Mouse (Mus musculus) liver, adult (tissue): ENCODE results near the gene Wdr20rt.

Experiments
- GATA4 ChIP-seq: IDR thresholded peaks from 2 replicates; pipeline ENCODE4 v1.6.1; 2014; ENCODE audit warnings: mild to moderate bottlenecking, low read length; ENCODE audit not compliant: insufficient replicate concordance

Wdr20rt gene

DNA sequence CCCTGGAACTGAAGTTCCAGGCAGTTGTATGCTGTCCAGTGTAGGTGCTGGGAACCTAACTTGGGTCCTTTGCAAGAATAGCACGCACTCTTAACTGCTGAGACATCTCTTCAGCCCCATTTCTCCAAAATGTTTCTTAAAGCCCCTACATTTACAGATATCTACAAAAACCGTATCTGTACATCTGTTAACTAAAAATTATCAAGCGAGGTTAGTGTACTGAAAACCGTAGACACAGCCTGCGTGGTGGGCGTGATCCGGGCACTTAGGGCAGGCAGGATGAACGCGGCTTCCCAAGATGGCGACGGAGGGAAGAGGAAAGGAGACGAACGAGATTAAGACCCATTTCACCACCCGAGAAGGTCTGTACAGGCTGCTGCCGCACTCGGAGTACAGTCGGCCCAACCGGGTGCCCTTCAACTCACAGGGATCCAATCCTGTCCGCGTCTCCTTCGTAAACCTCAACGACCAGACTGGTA, at the start of gene Wdr20rt:
TSS of gene Wdr20rt (plus strand) at position 51 of the 479 bp plus-strand sequence.
- TF ChIP-seq GATA4, result no peak

DNA sequence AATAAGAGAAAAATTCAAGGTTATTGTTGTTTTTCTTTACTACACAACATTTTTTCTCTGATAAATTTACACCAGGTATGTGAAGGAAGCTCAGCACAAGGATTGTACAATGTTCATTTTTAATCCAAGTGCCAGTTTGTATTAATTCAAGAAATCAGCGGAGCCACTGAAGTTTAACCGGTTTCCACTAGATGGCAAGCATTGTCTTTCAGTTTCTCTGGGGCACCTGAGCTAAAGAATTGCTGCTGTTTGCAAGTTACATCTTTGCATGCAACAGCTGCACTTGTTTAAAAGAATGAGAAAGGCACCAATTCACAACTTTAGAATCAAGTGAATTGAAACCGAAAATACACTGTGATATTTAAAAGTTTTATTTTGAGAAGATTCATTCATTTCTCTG, 38.0 kb upstream of the Wdr20rt start:
- TF ChIP-seq GATA4, result no peak

DNA sequence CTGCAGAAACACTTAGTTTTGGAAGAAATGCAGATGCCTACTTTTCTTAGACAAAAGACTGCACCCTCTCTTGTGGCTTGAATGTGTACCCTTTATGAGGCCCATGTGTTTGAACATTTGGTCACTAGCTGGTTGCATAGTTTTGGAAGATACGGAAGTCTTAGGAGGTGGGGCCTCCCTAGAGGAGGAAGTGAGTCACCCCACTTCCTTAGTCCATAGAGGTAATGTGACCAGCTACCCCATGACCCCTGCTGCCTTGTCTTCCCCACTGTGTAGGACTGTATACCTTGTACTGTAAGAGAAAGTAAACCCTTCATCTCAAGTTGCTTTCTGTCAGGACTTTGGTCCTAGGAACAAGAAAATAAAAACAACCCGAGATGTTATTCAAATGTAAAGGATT, 36.1 kb upstream of the Wdr20rt start:
- no peak for TF ChIP-seq GATA4

DNA sequence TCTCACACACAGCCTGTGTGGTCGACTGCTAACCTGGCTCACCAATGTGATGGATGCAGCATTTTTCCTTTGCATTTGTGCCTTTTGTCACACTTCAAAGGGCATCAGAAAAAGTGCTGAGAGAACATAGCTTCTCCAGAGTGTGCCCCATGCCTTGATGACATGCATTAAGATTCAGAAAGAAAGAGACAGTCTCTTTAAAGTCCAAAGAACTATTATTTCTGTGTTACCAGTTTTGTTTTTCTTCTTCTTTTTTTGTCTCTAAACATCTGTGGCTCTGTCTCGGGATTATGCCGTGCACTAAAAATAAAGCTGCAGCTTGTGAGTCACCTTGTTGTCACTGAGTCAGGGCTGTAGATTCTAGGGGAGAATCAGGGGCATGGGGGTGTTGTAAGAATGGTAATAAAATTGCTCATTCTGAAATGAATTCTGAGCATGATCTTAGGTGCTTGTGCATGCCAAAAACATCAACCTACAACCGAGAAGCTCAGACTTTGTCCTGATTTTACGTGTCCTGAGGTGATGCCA, 31.2 kb upstream of the Wdr20rt start:
- no peak for TF ChIP-seq GATA4

DNA sequence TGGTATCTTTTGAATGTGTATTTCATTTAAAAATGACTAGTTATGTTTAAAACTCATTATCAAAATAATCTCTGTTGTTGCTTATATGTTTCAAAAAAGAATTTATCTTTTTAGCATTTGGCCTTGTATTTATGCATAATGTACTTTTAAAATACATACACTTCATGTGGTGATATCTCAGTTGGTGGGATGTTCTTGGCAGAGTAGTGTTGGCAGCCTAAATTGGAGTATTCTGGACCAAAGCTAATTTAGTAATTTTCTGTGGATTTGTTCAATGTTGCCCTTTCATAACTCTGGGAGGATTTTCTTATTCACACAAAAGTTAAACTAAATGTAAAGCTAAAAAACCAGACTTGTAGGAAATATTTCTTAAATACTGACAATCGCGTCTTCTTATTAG, 23.5 kb upstream of the Wdr20rt start:
- no peak for TF ChIP-seq GATA4

- no peak for TF ChIP-seq GATA4
Measured at GRCm38 (mm10) chr12:65206431-65206830, 18.9 kb upstream of the Wdr20rt start.

DNA sequence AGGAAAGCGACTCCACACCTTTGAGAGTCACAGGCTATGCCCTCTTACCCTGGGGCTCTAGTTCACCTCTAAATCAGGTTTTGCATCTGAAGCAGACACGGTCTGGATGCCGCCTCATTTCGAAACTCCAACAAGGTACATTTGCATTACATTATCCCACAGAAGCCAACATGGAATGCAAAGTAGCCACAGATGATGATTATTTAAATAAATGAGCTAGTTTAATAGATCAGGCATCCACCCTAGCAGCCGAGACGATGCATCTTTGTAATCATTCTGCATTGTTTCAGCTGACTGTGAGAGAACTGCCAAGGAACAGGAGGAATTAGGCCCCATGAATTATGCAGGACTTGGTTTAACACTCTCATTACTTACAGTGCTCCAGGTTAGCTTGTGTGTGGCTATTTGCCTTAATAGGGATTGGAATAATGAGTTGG, 8.9 kb upstream of the Wdr20rt start:
- TF ChIP-seq GATA4, result no peak

DNA sequence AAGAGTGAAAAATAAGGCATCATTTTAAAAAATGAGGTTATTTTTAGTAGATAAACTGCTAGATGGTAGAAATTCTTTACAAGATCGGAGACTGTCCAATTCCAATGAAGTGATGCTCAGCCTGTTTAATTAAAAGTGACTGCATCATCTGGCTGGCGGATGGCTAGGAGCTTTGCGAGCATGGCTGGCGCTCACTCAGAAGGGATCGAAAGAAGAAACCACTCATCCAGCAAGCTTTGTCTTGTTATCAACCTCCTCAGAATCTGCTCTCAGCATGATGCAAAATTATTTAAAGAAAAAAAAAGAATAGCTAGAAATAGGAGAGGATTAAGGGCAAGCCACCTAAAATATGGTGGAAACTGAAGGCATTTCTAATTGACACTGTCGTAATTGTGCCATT, 3.3 kb downstream of the Wdr20rt start:
- TF ChIP-seq GATA4, result no peak

DNA sequence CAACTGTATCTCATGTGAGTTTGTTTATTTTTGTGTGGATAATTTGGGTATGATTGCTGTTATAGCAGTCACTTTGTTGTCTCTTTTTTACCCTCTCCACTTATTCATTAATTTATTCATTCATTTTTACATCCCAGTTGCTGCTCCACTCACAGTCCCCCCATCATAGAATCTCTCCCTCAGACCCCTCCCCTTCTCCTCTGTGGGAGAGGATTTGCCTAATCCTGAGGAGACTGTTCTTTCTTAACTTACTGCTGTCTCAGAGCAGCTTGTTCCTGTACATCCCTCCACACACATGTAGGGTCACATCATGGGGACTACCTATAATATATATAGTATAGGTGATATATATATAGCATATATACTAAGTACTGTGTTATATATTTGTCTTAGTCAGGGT, 3.7 kb downstream of the Wdr20rt start:
- TF ChIP-seq GATA4, result no peak

- no peak for TF ChIP-seq GATA4
Measured at GRCm38 (mm10) chr12:65250116-65250738, 24.9 kb downstream of the Wdr20rt start.

DNA sequence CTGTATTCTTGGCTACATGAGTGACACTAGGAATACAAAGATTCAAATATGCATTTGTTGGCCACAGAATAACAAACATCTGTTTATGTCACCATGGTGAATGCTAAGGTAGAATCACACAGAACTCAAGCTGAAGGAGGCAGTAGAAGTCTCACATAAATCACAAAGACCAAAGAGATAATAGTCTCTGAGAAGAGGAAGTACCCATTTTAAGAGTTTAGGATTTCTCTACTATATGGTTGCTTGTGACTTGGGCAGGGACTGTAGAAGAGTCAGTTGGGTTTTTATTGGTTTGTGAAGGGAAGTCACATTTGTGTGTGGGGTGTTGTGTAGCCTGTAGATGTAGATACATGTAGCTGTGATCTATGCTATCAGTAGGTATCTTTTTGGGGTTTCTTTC, 31.6 kb downstream of the Wdr20rt start:
- TF ChIP-seq GATA4, result no peak

GRCm38 (mm10) chr12:65258212-65259138, 33.2 kb downstream of the Wdr20rt start:
- TF ChIP-seq GATA4, result peak; percentile 39; the same call in 1 of the 2 replicates

DNA sequence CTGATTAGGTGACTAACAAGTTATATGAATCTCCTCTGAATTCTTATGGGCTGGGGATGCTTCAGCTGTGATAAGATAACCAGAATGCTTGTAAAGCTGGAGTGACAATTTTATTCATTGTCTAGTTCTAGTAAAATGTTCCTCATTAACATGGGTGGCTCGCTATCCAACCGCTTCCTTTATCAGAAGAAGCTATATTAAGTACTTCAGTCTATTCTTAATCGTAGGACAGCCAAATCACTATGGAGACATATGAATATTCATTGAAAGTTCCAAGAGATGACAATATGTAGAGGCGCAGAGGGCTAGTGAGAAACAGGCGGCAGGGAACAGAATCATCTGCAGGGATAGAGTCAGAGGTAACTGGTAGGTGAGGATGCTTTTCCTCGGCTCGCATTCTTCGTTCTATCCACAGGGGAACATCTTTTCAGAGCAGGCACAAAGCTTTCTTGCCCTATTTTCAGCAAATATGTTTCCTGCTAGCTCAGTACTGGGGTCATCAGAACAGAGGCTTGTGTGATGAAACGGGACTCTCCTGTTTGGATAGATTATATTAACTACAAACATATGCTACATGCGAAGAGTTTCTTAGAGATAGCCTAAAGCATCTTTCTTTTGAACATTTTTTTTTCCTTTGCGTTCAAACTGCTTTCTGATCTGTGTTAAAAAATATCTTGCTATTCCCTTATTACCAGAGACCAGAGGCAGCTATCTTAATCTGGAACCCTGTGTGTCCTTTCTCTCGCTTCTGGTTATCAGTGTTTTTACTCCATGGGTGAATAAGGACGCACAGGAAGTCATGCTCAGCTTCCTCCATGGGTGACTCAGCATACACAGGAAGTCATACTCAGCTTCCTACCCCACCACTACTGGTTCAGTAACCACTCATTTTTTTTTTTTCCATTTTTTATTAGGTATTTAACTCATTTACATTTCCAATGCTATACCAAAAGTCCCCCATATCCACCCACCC, 34.1 kb downstream of the Wdr20rt start:
- TF ChIP-seq GATA4, result peak; percentile 25; the same call in 1 of the 2 replicates

GRCm38 (mm10) chr12:65268311-65268984, 43.1 kb downstream of the Wdr20rt start:
- no peak for TF ChIP-seq GATA4
